ENCODE assay signal across 9 mouse cellular contexts in the genomic region with DNA sequence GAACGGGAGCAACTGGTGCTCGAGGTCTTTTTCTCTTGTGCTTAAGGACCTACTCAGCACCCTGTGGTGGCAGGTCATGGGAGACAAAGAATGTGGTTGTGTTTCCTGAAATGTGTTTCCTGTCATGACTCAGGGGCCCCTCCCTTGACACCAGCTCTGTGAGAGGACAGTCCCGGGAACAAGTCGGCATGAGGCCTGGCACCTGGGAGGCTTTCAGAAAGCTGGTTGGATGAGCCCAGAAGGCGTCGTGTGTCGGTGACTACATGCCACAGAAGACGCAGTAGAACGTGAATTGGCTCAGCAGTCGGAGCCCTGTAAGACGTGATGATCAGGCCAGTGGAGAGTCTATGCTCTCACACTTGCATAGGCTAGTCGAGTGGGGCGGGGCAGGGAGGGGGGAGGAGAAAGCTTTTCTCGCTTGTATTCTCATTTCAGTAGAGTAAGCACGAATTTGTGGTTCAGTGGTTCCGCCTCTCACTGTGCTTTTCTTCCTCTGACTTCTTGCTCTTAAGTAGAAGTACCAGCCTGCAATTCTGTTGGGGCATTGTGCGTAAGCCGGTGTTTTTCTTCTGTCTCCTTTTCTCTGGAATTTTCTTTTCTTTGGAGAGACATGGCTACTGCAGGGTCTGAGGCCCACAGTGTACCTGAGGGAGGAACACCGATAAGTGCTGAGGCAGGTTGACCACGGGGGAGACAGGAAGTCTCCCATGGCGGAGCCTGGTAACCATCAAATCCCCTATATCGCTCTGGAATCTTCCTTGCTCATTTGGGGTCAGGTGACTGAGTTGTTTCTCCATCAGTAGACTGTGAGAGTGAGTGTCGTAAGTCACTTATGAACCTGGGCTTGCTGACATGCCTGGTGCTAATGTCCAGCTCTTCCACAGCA.
DNase-seq lines count a peak whose midpoint lies in the region; ATAC-seq and TF ChIP-seq lines count a peak whose summit lies in the region.
"Had no signal": no experiment of that assay in that cellular context is flagged by ENCODE, and none has a peak within 500 bp of the region (broad histone marks: within the 10 kb centered on the region; RNA-seq: fewer than 3 reads in every experiment).

No protein-coding gene starts in this region.

- ATAC-seq in kidney, embryonic 15.5 days (replicated peaks; ENCODE audit: low FRiP score), result peak; percentile 62; the same call in 1 of the 2 replicates

- H3K27ac ChIP-seq in kidney, embryonic 15.5 days, result no peak overlapping the region
- H3K27ac ChIP-seq in bone marrow macrophage, adult 2 months (ENCODE audit: insufficient read depth, low read depth, low read length), result peak overlapping the region; percentile 93
- H3K27ac ChIP-seq in thymus, adult 2 months (ENCODE audit: control insufficient read depth, insufficient read depth, low read length), result peak overlapping the region; percentile 91

- no peak overlapping the region for H3K4me2 ChIP-seq in kidney, embryonic 15.5 days

- WGBS in kidney, embryonic 15.5 days, result 74% methylated on average over 23 of the region's 23 CpGs
- WGBS in thymus, adult 2 months, result 6% methylated on average over 23 of the region's 23 CpGs

- no peak overlapping the region for H3K4me3 ChIP-seq in kidney, embryonic 15.5 days (replicated peaks)
- peak overlapping the region; percentile 47 for H3K4me3 ChIP-seq in bone marrow macrophage, adult 2 months (ENCODE audit: insufficient read depth, low read length)
- H3K4me3 ChIP-seq in thymus, adult 2 months (ENCODE audit: control insufficient read depth, insufficient read depth, low read length), result peak overlapping the region; percentile 45

- H3K9ac ChIP-seq in kidney, embryonic 15.5 days, result no peak overlapping the region

- no peaks in the 10 kb centered on the region for H3K9me3 ChIP-seq in kidney, embryonic 15.5 days (replicated peaks)

- TF ChIP-seq CTCF in bone marrow macrophage, adult 2 months (IDR thresholded peaks at IDR 0.05; ENCODE audit: low read depth, low read length), result no peak
- TF ChIP-seq CTCF in thymus, adult 2 months (IDR thresholded peaks at IDR 0.05; ENCODE audit: borderline replicate concordance, control insufficient read depth, extremely low read depth, insufficient read depth, low read length, poor library complexity), result no peak

- TF ChIP-seq POLR2A in bone marrow macrophage, adult 2 months (IDR thresholded peaks at IDR 0.05; ENCODE audit: borderline replicate concordance, low read depth, low read length), result no peak
- TF ChIP-seq POLR2A in thymus, adult 2 months (IDR thresholded peaks at IDR 0.05; ENCODE audit: control insufficient read depth, extremely low read depth, insufficient read depth, low read length, poor library complexity), result no peak

- no peak for DNase-seq in kidney, postnatal 14 days
- peak; percentile 7 for DNase-seq in lung, postnatal 36 days
- peak; percentile 66 for DNase-seq in thymus, adult 2 months
- DNase-seq in adrenal gland, adult 8-10 months, result no peak
- DNase-seq in embryo, embryonic 9.5 days (ENCODE audit: extremely low spot score), result no peak
- DNase-seq in frontal cortex, postnatal 10 days (ENCODE audit: low spot score in 2 of 2), result no peak
- DNase-seq: gastrocnemius, postnatal 14 days had no signal

- H3K36me3 ChIP-seq in kidney, embryonic 15.5 days, result no peaks in the 10 kb centered on the region
- no peaks in the 10 kb centered on the region for H3K36me3 ChIP-seq in thymus, adult 2 months (ENCODE audit: control insufficient read depth, insufficient read depth, low read length)

- no peaks in the 10 kb centered on the region for H3K27me3 ChIP-seq in kidney, embryonic 15.5 days
- H3K27me3 ChIP-seq in thymus, adult 2 months (ENCODE audit: control insufficient read depth, insufficient read depth, low read length), result no peaks in the 10 kb centered on the region

- peaks cover 11% of the 10 kb centered on the region for H3K4me1 ChIP-seq in kidney, embryonic 15.5 days
- H3K4me1 ChIP-seq in bone marrow macrophage, adult 2 months (ENCODE audit: control insufficient read depth, insufficient read depth, low read length), result peaks cover 22% of the 10 kb centered on the region
- peaks cover 19% of the 10 kb centered on the region for H3K4me1 ChIP-seq in thymus, adult 2 months (replicated peaks; ENCODE audit: control insufficient read depth, insufficient read depth, low read length)

Comparison
In these comparisons a context has a peak if more than half of its experiments do, and no peak if none do; other contexts are left out.
1. DNase-seq: peak in lung, postnatal 36 days (single experiment) and thymus, adult 2 months (single experiment); none in kidney, postnatal 14 days (single experiment), adrenal gland, adult 8-10 months (single experiment), embryo, embryonic 9.5 days (single experiment) and frontal cortex, postnatal 10 days (0 of 2).